Mouse (Mus musculus) liver, embryonic 16.5 days (tissue): Measurements from ENCODE around the gene Tyw1. TPM values are rescaled to one million over a fixed set of nuclear protein-coding genes. Genes with fewer than 3 reads are reported as not detected.

Source experiments
- ATAC-seq: fragments of 200-750 bp; cut with Nextera tagmentation; 2 replicates; pipeline ENCODE4 v1.8.0; 2017; ENCODE audit warnings: low read depth, mild to moderate bottlenecking, moderate number of reproducible peaks, moderate library complexity
- H3K27ac ChIP-seq: fragments of 300-500 bp; sonication (generic); 2 replicates; pipeline ENCODE4 v1.5.1; 2014; ENCODE audit warnings: mild to moderate bottlenecking, low read length
- H3K27me3 ChIP-seq: fragments of 300-500 bp; sonication (generic); 2 replicates; pipeline ENCODE4 v1.6.1; 2014; ENCODE audit warnings: low read depth, low read length, mixed read lengths; ENCODE audit not compliant: control insufficient read depth, insufficient read depth
- H3K36me3 ChIP-seq: fragments of 300-500 bp; sonication (generic); 2 replicates; pipeline ENCODE4 v1.6.1; 2014; ENCODE audit warnings: mild to moderate bottlenecking; ENCODE audit not compliant: control insufficient read depth, insufficient read depth
- H3K4me1 ChIP-seq: fragments of 300-500 bp; sonication (generic); 2 replicates; pipeline ENCODE4 v1.6.1; 2014; ENCODE audit warnings: low read depth, low read length, mixed read lengths; ENCODE audit not compliant: control insufficient read depth
- H3K4me2 ChIP-seq: fragments of 300-500 bp; sonication (generic); 2 replicates; pipeline ENCODE4 v1.6.1; 2014; ENCODE audit warnings: low read depth, low read length, mixed read lengths
- H3K4me3 ChIP-seq: fragments of 300-500 bp; sonication (generic); 2 replicates; pipeline ENCODE4 v1.5.1; 2014; ENCODE audit warnings: low read depth, mild to moderate bottlenecking, low read length
- H3K9ac ChIP-seq: fragments of 300-500 bp; sonication (generic); 2 replicates; pipeline ENCODE4 v1.6.1; 2014; ENCODE audit warnings: low read depth, low read length
- H3K9me3 ChIP-seq: fragments of 300-500 bp; sonication (generic); replicated peaks from 2 replicates; pipeline ENCODE4 v1.6.1; 2016; ENCODE audit warnings: low read length; ENCODE audit not compliant: control insufficient read depth
- WGBS: fragments of 180-500 bp; shearing (Covaris S2); extraction: QIAGEN DNeasy Blood & Tissue Kit; methylation state at CpG from one replicate; pipeline ENCODE4 v1.1.7; 2014; ENCODE audit not compliant: insufficient replicate concordance; 5-methylcytosine and 5-hydroxymethylcytosine counted together
- polyA plus RNA-seq: library from polyadenylated mRNA; unstranded; fragments of >200 nt; fragmentation: Nextera tagmentation; extraction: Ambion mirVana; gene quantifications from 2 replicates; pipeline ENCODE4 v1.2.1, GENCODE M21; 2015

Tyw1 gene
- polyA plus RNA-seq, 1 experiment from 2014 or later, result 10.3 TPM

GRCm38 (mm10) chr5:130294598-130294997 lies 39.2 kb downstream of the Tyw1 start:
- no peak overlapping the region for H3K9ac ChIP-seq
- H3K36me3 ChIP-seq, result peaks cover 9% of the 10 kb centered on the region; the same call in 1 of the 2 replicates
- H3K27ac ChIP-seq, result no peak overlapping the region
- 77% methylated on average over 6 of the region's 6 CpGs for WGBS
- H3K4me1 ChIP-seq, result no peaks in the 10 kb centered on the region
- ATAC-seq, result no peak
- H3K27me3 ChIP-seq, result no peaks in the 10 kb centered on the region
- H3K4me3 ChIP-seq, result no peak overlapping the region
- H3K9me3 ChIP-seq, result no peaks in the 10 kb centered on the region
- H3K4me2 ChIP-seq, result no peak overlapping the region

GRCm38 (mm10) chr5:130296071-130296470 lies 40.7 kb downstream of the Tyw1 start:
- H3K27me3 ChIP-seq, result no peaks in the 10 kb centered on the region
- peaks cover 5% of the 10 kb centered on the region for H3K36me3 ChIP-seq
- no peaks in the 10 kb centered on the region for H3K4me1 ChIP-seq
- H3K27ac ChIP-seq, result no peak overlapping the region
- ATAC-seq, result no peak
- no peak overlapping the region for H3K9ac ChIP-seq
- 67% methylated on average over 5 of the region's 5 CpGs for WGBS
- H3K4me3 ChIP-seq, result no peak overlapping the region
- H3K9me3 ChIP-seq, result no peaks in the 10 kb centered on the region
- H3K4me2 ChIP-seq, result no peak overlapping the region

GRCm38 (mm10) chr5:130298831-130299460 lies 43.5 kb downstream of the Tyw1 start:
- no peak overlapping the region for H3K9ac ChIP-seq
- no peak for ATAC-seq
- no peaks in the 10 kb centered on the region for H3K27me3 ChIP-seq
- H3K4me2 ChIP-seq, result no peak overlapping the region
- no peaks in the 10 kb centered on the region for H3K9me3 ChIP-seq
- no peaks in the 10 kb centered on the region for H3K4me1 ChIP-seq
- no peak overlapping the region for H3K27ac ChIP-seq
- peaks cover 2% of the 10 kb centered on the region for H3K36me3 ChIP-seq
- WGBS, result 80% methylated on average over 9 of the region's 9 CpGs
- H3K4me3 ChIP-seq, result no peak overlapping the region

- Histone ChIP-seq H3K9ac (no peak overlapping the region), H3K9me3 (no peaks in the 10 kb centered on the region), H3K4me3 (no peak overlapping the region), H3K27ac (no peak overlapping the region), H3K27me3 (no peaks in the 10 kb centered on the region), H3K4me2 (no peak overlapping the region), H3K4me1 (no peaks in the 10 kb centered on the region), H3K36me3 (peaks cover 3% of the 10 kb centered on the region)
- WGBS, result 90% methylated on average over 8 of the region's 8 CpGs
- no peak for ATAC-seq
Measured at GRCm38 (mm10) chr5:130299526-130299925, 44.1 kb downstream of the Tyw1 start.

- no peak for ATAC-seq
- 80% methylated on average over 6 of the region's 6 CpGs for WGBS
- no peak overlapping the region for H3K4me2 ChIP-seq
- no peaks in the 10 kb centered on the region for H3K27me3 ChIP-seq
- H3K36me3 ChIP-seq, result peaks cover 4% of the 10 kb centered on the region
- H3K4me1 ChIP-seq, result no peaks in the 10 kb centered on the region
- no peak overlapping the region for H3K4me3 ChIP-seq
- no peak overlapping the region for H3K27ac ChIP-seq
- H3K9ac ChIP-seq, result no peak overlapping the region
- H3K9me3 ChIP-seq, result no peaks in the 10 kb centered on the region
Measured at GRCm38 (mm10) chr5:130303611-130304010, 48.2 kb downstream of the Tyw1 start.

- no peaks in the 10 kb centered on the region for H3K27me3 ChIP-seq
- H3K27ac ChIP-seq, result no peak overlapping the region
- no peak overlapping the region for H3K9ac ChIP-seq
- no peak overlapping the region for H3K4me2 ChIP-seq
- H3K4me1 ChIP-seq, result no peaks in the 10 kb centered on the region
- ATAC-seq, result no peak
- no peak overlapping the region for H3K4me3 ChIP-seq
- peaks cover 4% of the 10 kb centered on the region for H3K36me3 ChIP-seq
- H3K9me3 ChIP-seq, result no peaks in the 10 kb centered on the region; the same call in 1 of the 2 replicates
- WGBS, result 77% methylated on average over 7 of the region's 7 CpGs
Measured at GRCm38 (mm10) chr5:130307921-130308320, 52.5 kb downstream of the Tyw1 start.

- Histone ChIP-seq H3K4me1 (no peaks in the 10 kb centered on the region), H3K9ac (no peak overlapping the region), H3K4me3 (no peak overlapping the region), H3K27ac (no peak overlapping the region), H3K36me3 (no peaks in the 10 kb centered on the region), H3K4me2 (no peak overlapping the region), H3K27me3 (no peaks in the 10 kb centered on the region), H3K9me3 (no peaks in the 10 kb centered on the region; the same call in 1 of the 2 replicates)
- WGBS, result 81% methylated on average over 4 of the region's 4 CpGs
- no peak for ATAC-seq
Measured at GRCm38 (mm10) chr5:130310077-130310476, 54.7 kb downstream of the Tyw1 start.

GRCm38 (mm10) chr5:130310827-130311226 lies 55.4 kb downstream of the Tyw1 start:
- WGBS, result 73% methylated on average over 7 of the region's 7 CpGs
- H3K27me3 ChIP-seq, result no peaks in the 10 kb centered on the region
- no peak for ATAC-seq
- H3K36me3 ChIP-seq, result no peaks in the 10 kb centered on the region
- no peaks in the 10 kb centered on the region; the same call in 1 of the 2 replicates for H3K9me3 ChIP-seq
- no peak overlapping the region for H3K4me2 ChIP-seq
- H3K27ac ChIP-seq, result no peak overlapping the region
- no peaks in the 10 kb centered on the region for H3K4me1 ChIP-seq
- H3K4me3 ChIP-seq, result no peak overlapping the region
- no peak overlapping the region for H3K9ac ChIP-seq

- Histone ChIP-seq H3K36me3 (no peaks in the 10 kb centered on the region), H3K9me3 (no peaks in the 10 kb centered on the region; the same call in 1 of the 2 replicates), H3K4me3 (no peak overlapping the region), H3K4me2 (no peak overlapping the region), H3K27me3 (no peaks in the 10 kb centered on the region), H3K27ac (no peak overlapping the region), H3K4me1 (no peaks in the 10 kb centered on the region), H3K9ac (no peak overlapping the region)
- 83% methylated on average over 3 of the region's 3 CpGs for WGBS
- ATAC-seq, result no peak
Measured at GRCm38 (mm10) chr5:130313488-130313887, 58.1 kb downstream of the Tyw1 start.
